Mouse (Mus musculus) lung, postnatal 36 days (tissue): Measurements from ENCODE around the gene Ostf1.

Experiments used
- DNase-seq: peaks from one replicate; pipeline ENCODE4 v3.0.0; 2022; ENCODE audit warnings: mixed read lengths

Ostf1 gene

GRCm38 (mm10) chr19:18631644-18632219, at the start of gene Ostf1, which contains the start of gene Nmrk1:
Gene Ostf1 (minus strand): TSS chr19:18631823.
Gene Nmrk1 (plus strand): TSS chr19:18631950.
- DNase-seq: peak; percentile 98

GRCm38 (mm10) chr19:18673116-18673515, 41.5 kb upstream of the Ostf1 start:
- DNase-seq: peak; percentile 17

GRCm38 (mm10) chr19:18672498-18672897, 40.9 kb upstream of the Ostf1 start:
- peak; percentile 25 for DNase-seq

- DNase-seq: peak; percentile 49
Observed at GRCm38 (mm10) chr19:18671056-18671741, 39.6 kb upstream of the Ostf1 start.

- peak; percentile 99 for DNase-seq
Observed at GRCm38 (mm10) chr19:18670608-18671007, 39.0 kb upstream of the Ostf1 start, which contains the start of gene Carnmt1. Gene Carnmt1 (plus strand): TSS chr19:18670764.

GRCm38 (mm10) chr19:18669551-18669950, 37.9 kb upstream of the Ostf1 start:
- DNase-seq: no peak

GRCm38 (mm10) chr19:18666966-18667365, 35.3 kb upstream of the Ostf1 start:
- no peak for DNase-seq

- DNase-seq: no peak
Observed at GRCm38 (mm10) chr19:18663904-18664303, 32.3 kb upstream of the Ostf1 start.

GRCm38 (mm10) chr19:18661683-18662082, 30.1 kb upstream of the Ostf1 start:
- no peak for DNase-seq

GRCm38 (mm10) chr19:18660466-18660865, 28.8 kb upstream of the Ostf1 start:
- no peak for DNase-seq

GRCm38 (mm10) chr19:18659349-18659748, 27.7 kb upstream of the Ostf1 start:
- DNase-seq: no peak

GRCm38 (mm10) chr19:18658473-18658872, 26.9 kb upstream of the Ostf1 start:
- peak; percentile 52 for DNase-seq

- no peak for DNase-seq
Observed at GRCm38 (mm10) chr19:18655999-18656398, 24.4 kb upstream of the Ostf1 start.

GRCm38 (mm10) chr19:18654984-18655383, 23.4 kb upstream of the Ostf1 start:
- no peak for DNase-seq

GRCm38 (mm10) chr19:18654330-18654729, 22.7 kb upstream of the Ostf1 start:
- DNase-seq: no peak

GRCm38 (mm10) chr19:18653058-18653457, 21.4 kb upstream of the Ostf1 start:
- DNase-seq: no peak

GRCm38 (mm10) chr19:18652592-18652991, 21.0 kb upstream of the Ostf1 start:
- DNase-seq: no peak

GRCm38 (mm10) chr19:18650473-18650872, 18.9 kb upstream of the Ostf1 start:
- no peak for DNase-seq

GRCm38 (mm10) chr19:18649955-18650354, 18.3 kb upstream of the Ostf1 start:
- DNase-seq: no peak

- no peak for DNase-seq
Observed at GRCm38 (mm10) chr19:18648558-18648945, 16.9 kb upstream of the Ostf1 start.

- DNase-seq: no peak
Observed at GRCm38 (mm10) chr19:18647775-18648557, 16.3 kb upstream of the Ostf1 start.

- DNase-seq: no peak
Observed at GRCm38 (mm10) chr19:18646853-18647420, 15.3 kb upstream of the Ostf1 start.

- no peak for DNase-seq
Observed at GRCm38 (mm10) chr19:18646397-18646796, 14.8 kb upstream of the Ostf1 start.
